Mouse (Mus musculus): ENCODE measurements around the gene Akirin2. TPM values are rescaled to one million over a fixed set of nuclear protein-coding genes. Genes with fewer than 3 reads are reported as not detected.

The Akirin2 gene
- polyA plus RNA-seq, 1 experiment from 2014 or later, result 91.6 TPM

DNA sequence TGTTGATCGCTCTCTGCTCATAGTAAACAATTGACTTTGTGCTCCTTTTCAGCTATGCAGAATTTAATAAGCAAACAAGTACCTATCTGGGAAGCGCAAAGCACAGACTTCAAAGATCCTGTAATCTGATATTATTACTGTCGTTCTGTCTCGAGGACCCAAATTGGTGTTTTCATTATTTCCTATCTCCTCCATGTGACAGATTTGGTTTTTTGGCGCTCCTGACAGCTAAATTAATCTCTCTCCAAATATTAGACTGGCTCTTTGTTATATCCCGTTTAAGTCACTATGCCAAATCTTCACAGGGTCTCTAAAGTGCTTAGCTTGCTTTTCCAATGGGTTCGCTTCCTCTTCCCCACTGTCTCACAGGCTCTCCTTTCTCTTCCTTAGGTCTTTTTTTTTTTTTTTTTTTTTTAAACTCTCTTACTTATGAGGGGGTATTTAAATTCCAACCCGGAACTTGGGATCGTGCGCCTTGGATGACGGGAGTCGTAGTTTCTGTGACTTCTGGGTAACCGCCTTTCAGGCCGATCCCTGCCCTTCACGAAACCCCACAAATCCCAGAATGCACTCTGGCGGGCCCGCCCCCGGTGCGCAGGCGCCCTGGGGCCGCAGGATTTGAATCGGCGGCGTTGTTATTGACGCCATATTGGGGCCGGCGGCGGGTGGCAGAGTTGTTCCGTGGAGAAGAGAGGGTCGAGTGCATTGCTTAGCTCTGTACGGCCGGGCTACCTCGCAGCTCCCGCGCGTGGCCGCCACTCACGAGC lies 573 bp upstream of the Akirin2 start:
- DNase-seq (ENCODE audit: low spot score) (peak; percentile 97), ATAC-seq (replicated peaks; ENCODE audit: low FRiP score) (peak; percentile 93)
- Histone ChIP-seq H3K4me3 (ENCODE audit: low read depth, low read length) (peak overlapping the region; percentile 97), H3K4me2 (ENCODE audit: low read depth, low read length, severe bottlenecking) (peak overlapping the region; percentile 55), H3K36me3 (ENCODE audit: control insufficient read depth, insufficient read depth, low read length) (no peaks in the 10 kb centered on the region), H3K9me3 (ENCODE audit: control insufficient read depth, low read length) (no peaks in the 10 kb centered on the region), H3K27ac (ENCODE audit: low read depth, low read length) (peak overlapping the region; percentile 79), H3K9ac (ENCODE audit: low read length) (peak overlapping the region; percentile 96), H3K27me3 (ENCODE audit: control insufficient read depth, insufficient read depth, low read length) (no peaks in the 10 kb centered on the region), H3K4me1 (replicated peaks; ENCODE audit: control insufficient read depth, insufficient read depth, low read length) (peaks cover 5% of the 10 kb centered on the region; the same call in 1 of the 2 replicates)
- whole genome bisulfite sequencing, result 3% methylated on average over 38 of the region's 38 CpGs

DNA sequence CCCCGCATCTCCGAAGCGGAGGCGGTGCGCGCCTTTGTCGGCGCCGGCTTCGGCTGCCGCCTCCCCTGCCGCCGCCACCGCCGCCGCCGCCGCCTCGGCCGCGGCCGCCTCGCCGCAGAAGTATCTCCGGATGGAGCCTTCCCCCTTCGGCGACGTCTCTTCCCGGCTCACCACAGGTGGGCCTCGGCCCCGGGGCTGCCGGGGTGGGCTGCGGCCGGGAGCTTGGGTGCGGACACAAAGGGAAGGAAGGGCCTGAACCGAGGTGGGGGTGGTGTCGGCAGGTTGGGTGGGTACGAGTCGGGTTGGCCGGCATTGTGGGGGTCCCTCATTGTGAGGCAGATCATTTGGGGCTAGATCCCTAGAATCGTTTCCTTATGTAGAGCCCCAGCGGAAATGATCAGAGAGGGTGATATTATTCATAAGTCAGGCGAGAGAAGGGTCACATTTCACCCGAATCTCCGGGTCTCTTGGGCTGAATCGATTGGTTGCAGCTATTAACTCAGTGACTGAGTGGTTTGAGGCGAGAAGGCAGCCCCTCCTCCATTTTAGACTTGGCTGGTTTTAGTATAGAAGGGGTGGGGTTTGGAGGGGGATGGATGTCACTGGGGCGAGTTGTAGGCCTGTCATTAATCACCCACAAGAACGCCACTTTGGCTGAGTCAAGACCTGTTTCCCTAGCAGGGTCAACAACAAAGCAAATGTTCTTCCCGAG lies 517 bp downstream of the Akirin2 start:
- Histone ChIP-seq H3K4me3 (ENCODE audit: low read depth, low read length) (peak overlapping the region; percentile 97), H3K36me3 (ENCODE audit: control insufficient read depth, insufficient read depth, low read length) (no peaks in the 10 kb centered on the region), H3K9me3 (ENCODE audit: control insufficient read depth, low read length) (no peaks in the 10 kb centered on the region), H3K27ac (ENCODE audit: low read depth, low read length) (peak overlapping the region; percentile 79), H3K4me2 (ENCODE audit: low read depth, low read length, severe bottlenecking) (peak overlapping the region; percentile 64), H3K4me1 (replicated peaks; ENCODE audit: control insufficient read depth, insufficient read depth, low read length) (peaks cover 5% of the 10 kb centered on the region; the same call in 1 of the 2 replicates), H3K9ac (ENCODE audit: low read length) (peak overlapping the region; percentile 96), H3K27me3 (ENCODE audit: control insufficient read depth, insufficient read depth, low read length) (no peaks in the 10 kb centered on the region)
- peak; percentile 69 for ATAC-seq (replicated peaks; ENCODE audit: low FRiP score)
- WGBS, result under 1% methylated on average over 50 of the region's 50 CpGs
- DNase-seq (ENCODE audit: low spot score), result peak; percentile 76

DNA sequence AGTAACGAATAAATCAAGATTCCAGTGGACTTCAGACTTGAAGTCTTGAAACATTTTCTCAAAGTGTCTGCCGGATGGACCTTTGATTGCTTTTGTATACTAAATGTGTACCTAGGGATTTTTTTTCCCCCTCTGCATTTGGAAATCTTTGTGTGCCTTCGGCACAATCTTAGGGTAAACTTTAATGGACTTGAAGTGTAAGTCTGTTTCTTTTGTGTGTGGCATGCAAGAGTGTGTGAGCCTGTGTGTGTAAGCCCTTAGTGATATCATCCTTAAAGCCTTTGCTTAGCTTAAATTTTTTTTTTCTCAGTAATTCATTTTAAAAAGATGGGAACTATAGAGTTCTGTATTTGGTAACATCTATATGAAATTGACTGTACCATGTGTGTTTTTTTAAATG lies 1.2 kb downstream of the Akirin2 start:
- ATAC-seq (replicated peaks; ENCODE audit: low FRiP score) (no peak), DNase-seq (ENCODE audit: low spot score) (no peak)
- no peaks in the 10 kb centered on the region for H3K27me3 ChIP-seq (ENCODE audit: control insufficient read depth, insufficient read depth, low read length)
- no peaks in the 10 kb centered on the region for H3K36me3 ChIP-seq (ENCODE audit: control insufficient read depth, insufficient read depth, low read length)
- no peak overlapping the region for H3K27ac ChIP-seq (ENCODE audit: low read depth, low read length)
- H3K4me1 ChIP-seq (replicated peaks; ENCODE audit: control insufficient read depth, insufficient read depth, low read length), result peaks cover 5% of the 10 kb centered on the region; the same call in 1 of the 2 replicates
- peak overlapping the region; percentile 96 for H3K9ac ChIP-seq (ENCODE audit: low read length)
- H3K4me2 ChIP-seq (ENCODE audit: low read depth, low read length, severe bottlenecking), result peak overlapping the region; percentile 64
- H3K9me3 ChIP-seq (ENCODE audit: control insufficient read depth, low read length), result no peaks in the 10 kb centered on the region
- WGBS, result 31% methylated on average over 3 of the region's 3 CpGs
- H3K4me3 ChIP-seq (ENCODE audit: low read depth, low read length), result peak overlapping the region; percentile 97

DNA sequence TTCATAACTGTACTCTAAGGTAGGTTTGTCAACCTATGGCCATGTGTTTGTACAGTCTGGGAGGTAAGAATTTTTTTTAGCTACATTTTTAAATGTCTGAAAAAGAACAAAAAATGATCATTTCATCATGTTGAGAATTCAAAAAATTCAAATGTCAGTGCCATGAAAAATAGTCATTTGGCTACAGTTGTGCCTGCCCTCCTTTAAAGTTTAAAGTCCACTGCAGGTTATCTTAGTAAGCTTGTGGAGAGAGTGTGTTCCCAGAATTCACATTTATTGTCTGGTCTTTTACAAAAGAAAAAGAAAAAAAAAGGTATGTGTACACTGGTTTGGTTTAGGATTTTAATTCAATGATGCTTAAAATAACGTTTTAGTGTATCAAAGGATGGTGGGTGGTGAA lies 3.9 kb downstream of the Akirin2 start:
- no peak overlapping the region for H3K27ac ChIP-seq (ENCODE audit: low read depth, low read length)
- ATAC-seq (replicated peaks; ENCODE audit: low FRiP score), result no peak
- WGBS, result 39% methylated on average over 1 of the region's 1 CpGs
- no peak overlapping the region for H3K4me3 ChIP-seq (ENCODE audit: low read depth, low read length)
- peaks cover 5% of the 10 kb centered on the region; the same call in 1 of the 2 replicates for H3K4me1 ChIP-seq (replicated peaks; ENCODE audit: control insufficient read depth, insufficient read depth, low read length)
- H3K27me3 ChIP-seq (ENCODE audit: control insufficient read depth, insufficient read depth, low read length), result no peaks in the 10 kb centered on the region
- no peaks in the 10 kb centered on the region for H3K36me3 ChIP-seq (ENCODE audit: control insufficient read depth, insufficient read depth, low read length)
- H3K4me2 ChIP-seq (ENCODE audit: low read depth, low read length, severe bottlenecking), result no peak overlapping the region
- no peak overlapping the region for H3K9ac ChIP-seq (ENCODE audit: low read length)
- DNase-seq (ENCODE audit: low spot score), result no peak
- no peaks in the 10 kb centered on the region for H3K9me3 ChIP-seq (ENCODE audit: control insufficient read depth, low read length)

DNA sequence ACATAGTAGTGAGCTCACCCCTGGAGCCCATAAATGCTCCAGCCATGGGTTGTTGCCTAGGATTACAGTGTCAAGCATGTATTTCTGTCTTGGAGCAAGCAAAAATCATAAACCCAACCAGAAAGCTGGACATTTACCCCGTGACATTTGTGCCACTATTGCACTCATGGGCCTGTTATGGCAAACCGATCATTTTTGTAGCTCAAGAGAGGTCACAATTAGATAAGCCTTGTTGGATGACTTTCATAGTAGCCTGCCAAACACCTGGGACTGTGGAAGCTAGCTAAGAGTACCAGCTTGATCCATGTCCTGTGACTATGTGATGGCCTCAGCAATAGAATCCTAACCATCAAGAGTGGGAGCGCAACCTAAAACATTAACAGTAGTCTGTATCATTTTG lies 4.9 kb downstream of the Akirin2 start:
- WGBS, result 93% methylated on average over 3 of the region's 3 CpGs
- no peaks in the 10 kb centered on the region for H3K36me3 ChIP-seq (ENCODE audit: control insufficient read depth, insufficient read depth, low read length)

DNA sequence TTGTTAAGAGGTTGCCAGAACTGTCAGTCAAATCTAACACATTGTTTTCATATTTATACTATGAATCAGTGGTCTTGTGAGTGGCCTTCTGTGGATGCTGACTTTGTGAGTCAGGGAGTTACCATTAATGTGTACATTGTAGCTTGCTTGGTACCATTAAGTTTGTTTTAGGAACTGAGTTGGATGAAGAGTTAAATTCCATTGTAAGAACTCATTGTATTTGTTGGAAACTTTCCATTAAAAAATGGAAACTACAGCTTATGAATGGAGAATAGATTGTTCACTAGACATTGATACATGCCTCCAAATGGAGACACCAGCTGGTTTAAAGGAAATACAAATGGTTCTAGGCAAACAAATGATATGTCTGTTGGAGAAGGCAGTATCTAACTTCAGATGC lies 5.4 kb downstream of the Akirin2 start:
- H3K36me3 ChIP-seq (ENCODE audit: control insufficient read depth, insufficient read depth, low read length), result no peaks in the 10 kb centered on the region
- ATAC-seq (replicated peaks; ENCODE audit: low FRiP score), result no peak
- peaks cover 3% of the 10 kb centered on the region; the same call in 1 of the 2 replicates for H3K4me1 ChIP-seq (replicated peaks; ENCODE audit: control insufficient read depth, insufficient read depth, low read length)
- H3K9ac ChIP-seq (ENCODE audit: low read length), result no peak overlapping the region
- no peaks in the 10 kb centered on the region for H3K27me3 ChIP-seq (ENCODE audit: control insufficient read depth, insufficient read depth, low read length)
- no peaks in the 10 kb centered on the region for H3K9me3 ChIP-seq (ENCODE audit: control insufficient read depth, low read length)
- no peak overlapping the region for H3K27ac ChIP-seq (ENCODE audit: low read depth, low read length)
- DNase-seq (ENCODE audit: low spot score), result no peak
- no peak overlapping the region for H3K4me2 ChIP-seq (ENCODE audit: low read depth, low read length, severe bottlenecking)
- no peak overlapping the region for H3K4me3 ChIP-seq (ENCODE audit: low read depth, low read length)

More for the DNA sequence above, 4.9 kb downstream of the Akirin2 start:
- H3K27me3 ChIP-seq (ENCODE audit: control insufficient read depth, insufficient read depth, low read length), result no peaks in the 10 kb centered on the region
- no peak for ATAC-seq (replicated peaks; ENCODE audit: low FRiP score)
- peaks cover 3% of the 10 kb centered on the region; the same call in 1 of the 2 replicates for H3K4me1 ChIP-seq (replicated peaks; ENCODE audit: control insufficient read depth, insufficient read depth, low read length)
- H3K4me2 ChIP-seq (ENCODE audit: low read depth, low read length, severe bottlenecking), result no peak overlapping the region
- no peak overlapping the region for H3K9ac ChIP-seq (ENCODE audit: low read length)
- H3K4me3 ChIP-seq (ENCODE audit: low read depth, low read length), result no peak overlapping the region
- no peak for DNase-seq (ENCODE audit: low spot score)
- no peaks in the 10 kb centered on the region for H3K9me3 ChIP-seq (ENCODE audit: control insufficient read depth, low read length)
- no peak overlapping the region for H3K27ac ChIP-seq (ENCODE audit: low read depth, low read length)

DNA sequence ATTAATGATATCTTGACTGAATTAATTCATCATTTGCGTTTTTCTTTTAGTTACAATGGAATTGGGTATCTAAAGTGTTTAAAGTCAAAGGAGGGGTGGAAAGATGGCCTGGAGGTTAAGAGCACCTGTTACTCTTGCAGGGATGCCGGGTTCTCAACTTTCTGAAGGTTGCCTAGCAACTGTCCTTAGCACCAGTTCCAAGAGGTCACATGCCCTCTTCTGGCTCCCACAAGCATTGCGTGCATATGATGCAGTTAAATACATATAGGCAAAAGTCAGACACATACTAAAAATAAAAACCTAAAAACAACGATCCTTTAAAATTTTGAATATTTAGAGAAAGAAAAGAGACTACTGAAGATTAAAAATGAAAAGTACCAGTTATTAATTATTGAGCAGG lies 10.2 kb downstream of the Akirin2 start:
- Histone ChIP-seq H3K27ac (ENCODE audit: low read depth, low read length) (no peak overlapping the region), H3K36me3 (ENCODE audit: control insufficient read depth, insufficient read depth, low read length) (no peaks in the 10 kb centered on the region; the same call in 1 of the 2 replicates)
- ATAC-seq (replicated peaks; ENCODE audit: low FRiP score), result no peak

DNA sequence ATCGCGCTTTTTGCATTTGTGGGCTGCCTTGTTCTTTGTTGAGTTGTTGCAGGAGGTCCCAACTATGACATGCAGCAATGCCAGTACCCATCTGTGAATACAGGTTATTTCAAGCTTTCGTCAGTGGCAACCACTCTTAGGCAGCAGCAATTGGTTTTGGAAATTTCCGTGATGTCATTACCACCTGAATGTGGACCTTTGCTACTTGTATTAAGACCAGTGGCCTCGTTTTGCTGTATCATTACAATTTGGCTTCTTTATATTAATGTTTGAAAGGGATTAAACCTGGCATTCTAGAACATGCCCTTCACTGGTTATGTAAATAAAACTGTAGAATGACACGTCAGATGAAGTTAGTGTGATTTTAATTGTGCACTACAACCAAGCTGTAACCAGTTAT lies 15.5 kb downstream of the Akirin2 start:
- Histone ChIP-seq H3K9me3 (ENCODE audit: control insufficient read depth, low read length) (no peaks in the 10 kb centered on the region), H3K27me3 (ENCODE audit: control insufficient read depth, insufficient read depth, low read length) (no peaks in the 10 kb centered on the region), H3K4me2 (ENCODE audit: low read depth, low read length, severe bottlenecking) (no peak overlapping the region), H3K9ac (ENCODE audit: low read length) (no peak overlapping the region), H3K4me1 (replicated peaks; ENCODE audit: control insufficient read depth, insufficient read depth, low read length) (0 out of 2 replicates have a peak, but pooled peaks cover 2% of the 10 kb centered on the region), H3K27ac (ENCODE audit: low read depth, low read length) (no peak overlapping the region), H3K4me3 (ENCODE audit: low read depth, low read length) (no peak overlapping the region), H3K36me3 (ENCODE audit: control insufficient read depth, insufficient read depth, low read length) (no peaks in the 10 kb centered on the region; the same call in 1 of the 2 replicates)
- WGBS, result 90% methylated on average over 6 of the region's 6 CpGs
- ATAC-seq (replicated peaks; ENCODE audit: low FRiP score) (no peak), DNase-seq (ENCODE audit: low spot score) (no peak)

More for the DNA sequence above, 10.2 kb downstream of the Akirin2 start:
- 0 out of 2 replicates have a peak, but pooled peaks cover 2% of the 10 kb centered on the region for H3K4me1 ChIP-seq (replicated peaks; ENCODE audit: control insufficient read depth, insufficient read depth, low read length)
- H3K4me2 ChIP-seq (ENCODE audit: low read depth, low read length, severe bottlenecking), result no peak overlapping the region
- H3K4me3 ChIP-seq (ENCODE audit: low read depth, low read length), result no peak overlapping the region
- no peaks in the 10 kb centered on the region for H3K27me3 ChIP-seq (ENCODE audit: control insufficient read depth, insufficient read depth, low read length)
- H3K9ac ChIP-seq (ENCODE audit: low read length), result no peak overlapping the region
- 57% methylated on average over 4 of the region's 4 CpGs for WGBS
- DNase-seq (ENCODE audit: low spot score), result peak; percentile 69
- no peaks in the 10 kb centered on the region for H3K9me3 ChIP-seq (ENCODE audit: control insufficient read depth, low read length)

All from forebrain, embryonic 11.5 days (tissue).